Mouse (Mus musculus) stomach, postnatal 0 days (tissue): ENCODE data around the gene Grpel1.

Source experiments
- CTCF ChIP-seq: IDR thresholded peaks from 2 replicates; pipeline ENCODE4 v1.5.1; 2016; ENCODE audit warnings: antibody characterized with exemption, low read depth, mild to moderate bottlenecking, moderate library complexity
- EP300 ChIP-seq: optimal IDR thresholded peaks from 2 replicates; pipeline ENCODE3; 2016; ENCODE audit warnings: antibody characterized with exemption

DNA sequence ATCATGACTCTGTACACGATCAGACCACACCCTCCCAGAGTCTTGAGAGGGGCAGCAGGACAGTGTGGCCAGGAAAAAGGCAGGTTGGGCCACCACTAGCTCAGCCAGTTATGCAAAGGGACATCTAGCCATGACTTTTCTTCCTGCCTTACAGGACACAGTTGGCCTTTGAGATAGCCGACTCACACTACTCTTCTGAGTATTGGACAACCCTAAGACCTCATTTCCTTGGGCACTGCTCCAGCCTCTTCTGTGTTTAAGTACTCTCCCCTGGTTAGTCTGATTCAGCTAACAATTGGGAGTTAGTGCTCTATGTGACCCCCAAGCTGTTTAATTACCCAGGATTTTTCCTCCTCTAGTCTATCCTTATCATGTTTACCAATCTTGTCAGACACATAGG is 14.9 kb downstream of the Grpel1 start:
- no peak for TF ChIP-seq CTCF
- TF ChIP-seq EP300 = no peak
